Mouse (Mus musculus): ENCODE results near the gene Gcc2. TPM values are rescaled to one million over a fixed set of nuclear protein-coding genes. Genes with fewer than 3 reads are reported as not detected.

The Gcc2 gene
- polyA plus RNA-seq, 1 experiment: 4.0 TPM

GRCm38 (mm10) chr10:58304996-58305395 lies 49.7 kb downstream of the Gcc2 start:
- Histone ChIP-seq H3ac (ENCODE audit: control insufficient read depth, insufficient read length) (no peak overlapping the region), H3K4me3 (no peak overlapping the region), H3K36me3 (ENCODE audit: control insufficient read depth, insufficient read depth) (peaks cover 22% of the 10 kb centered on the region), H3K79me2 (ENCODE audit: control insufficient read depth, insufficient read depth) (no peaks in the 10 kb centered on the region), H3K27me3 (ENCODE audit: control insufficient read depth, insufficient read depth, insufficient read length) (no peaks in the 10 kb centered on the region), H3K4me2 (ENCODE audit: low read depth) (no peak overlapping the region)
- TF ChIP-seq TCF12 (IDR thresholded peaks at IDR 0.05; ENCODE audit: insufficient read depth, poor library complexity, severe bottlenecking) (no peak), MYOD1 (IDR thresholded peaks at IDR 0.05; ENCODE audit: control insufficient read depth in 1 of 3, insufficient read length in 2 of 3, low read depth in 2 of 3) (no peak), SRF (IDR thresholded peaks at IDR 0.05; ENCODE audit: control insufficient read depth, insufficient read length, low read depth) (no peak), REST (IDR thresholded peaks at IDR 0.05; ENCODE audit: insufficient read depth, insufficient read length) (no peak), E2F4 (IDR thresholded peaks at IDR 0.05; ENCODE audit: insufficient read depth) (no peak), POLR2AphosphoS2 (IDR thresholded peaks at IDR 0.05; ENCODE audit: insufficient read length, low read depth) (no peak), POLR2A (IDR thresholded peaks at IDR 0.05; ENCODE audit: insufficient read length, low read depth) (no peak), MAX (IDR thresholded peaks at IDR 0.05; ENCODE audit: low read depth) (no peak), CEBPB (IDR thresholded peaks at IDR 0.05; ENCODE audit: insufficient read depth, poor library complexity, severe bottlenecking) (no peak), TCF3 (IDR thresholded peaks at IDR 0.05; ENCODE audit: insufficient read length, low read depth) (no peak), MYOG (IDR thresholded peaks at IDR 0.05; ENCODE audit: control insufficient read depth in 1 of 3, insufficient read depth in 1 of 3, insufficient read length in 2 of 3, low read depth in 2 of 3) (no peak), USF1 (IDR thresholded peaks at IDR 0.05; ENCODE audit: low read depth) (no peak)

GRCm38 (mm10) chr10:58306897-58307296 lies 51.6 kb downstream of the Gcc2 start:
- no peaks in the 10 kb centered on the region for H3K27me3 ChIP-seq (ENCODE audit: control insufficient read depth, insufficient read depth, insufficient read length)
- no peak overlapping the region for H3ac ChIP-seq (ENCODE audit: control insufficient read depth, insufficient read length)
- no peak overlapping the region for H3K4me2 ChIP-seq (ENCODE audit: low read depth)
- H3K4me3 ChIP-seq: no peak overlapping the region
- no peaks in the 10 kb centered on the region for H3K79me2 ChIP-seq (ENCODE audit: control insufficient read depth, insufficient read depth)
- H3K36me3 ChIP-seq (ENCODE audit: control insufficient read depth, insufficient read depth): peaks cover 17% of the 10 kb centered on the region
- TF ChIP-seq USF1 (IDR thresholded peaks at IDR 0.05; ENCODE audit: low read depth) (no peak), TCF3 (IDR thresholded peaks at IDR 0.05; ENCODE audit: insufficient read length, low read depth) (no peak), TCF12 (IDR thresholded peaks at IDR 0.05; ENCODE audit: insufficient read depth, poor library complexity, severe bottlenecking) (no peak), REST (IDR thresholded peaks at IDR 0.05; ENCODE audit: insufficient read depth, insufficient read length) (no peak), MAX (IDR thresholded peaks at IDR 0.05; ENCODE audit: low read depth) (no peak), SRF (IDR thresholded peaks at IDR 0.05; ENCODE audit: control insufficient read depth, insufficient read length, low read depth) (no peak), POLR2A (IDR thresholded peaks at IDR 0.05; ENCODE audit: insufficient read length, low read depth) (no peak), E2F4 (IDR thresholded peaks at IDR 0.05; ENCODE audit: insufficient read depth) (no peak), POLR2AphosphoS2 (IDR thresholded peaks at IDR 0.05; ENCODE audit: insufficient read length, low read depth) (no peak), MYOG (IDR thresholded peaks at IDR 0.05; ENCODE audit: control insufficient read depth in 1 of 3, insufficient read depth in 1 of 3, insufficient read length in 2 of 3, low read depth in 2 of 3) (no peak), CEBPB (IDR thresholded peaks at IDR 0.05; ENCODE audit: insufficient read depth, poor library complexity, severe bottlenecking) (no peak), MYOD1 (IDR thresholded peaks at IDR 0.05; ENCODE audit: control insufficient read depth in 1 of 3, insufficient read length in 2 of 3, low read depth in 2 of 3) (no peak)

GRCm38 (mm10) chr10:58310791-58311190 lies 55.5 kb downstream of the Gcc2 start:
- Histone ChIP-seq H3ac (ENCODE audit: control insufficient read depth, insufficient read length) (no peak overlapping the region), H3K4me2 (ENCODE audit: low read depth) (peak overlapping the region; percentile 25), H3K79me2 (ENCODE audit: control insufficient read depth, insufficient read depth) (no peaks in the 10 kb centered on the region), H3K4me3 (no peak overlapping the region), H3K36me3 (ENCODE audit: control insufficient read depth, insufficient read depth) (peaks cover 4% of the 10 kb centered on the region), H3K27me3 (ENCODE audit: control insufficient read depth, insufficient read depth, insufficient read length) (no peaks in the 10 kb centered on the region)
- TF ChIP-seq MAX (IDR thresholded peaks at IDR 0.05; ENCODE audit: low read depth): no peak
- TF ChIP-seq SRF (IDR thresholded peaks at IDR 0.05; ENCODE audit: control insufficient read depth, insufficient read length, low read depth): no peak
- TF ChIP-seq USF1 (IDR thresholded peaks at IDR 0.05; ENCODE audit: low read depth): no peak
- TF ChIP-seq POLR2AphosphoS2 (IDR thresholded peaks at IDR 0.05; ENCODE audit: insufficient read length, low read depth): no peak
- TF ChIP-seq E2F4 (IDR thresholded peaks at IDR 0.05; ENCODE audit: insufficient read depth): no peak
- TF ChIP-seq MYOD1 (IDR thresholded peaks at IDR 0.05; ENCODE audit: control insufficient read depth in 1 of 3, insufficient read length in 2 of 3, low read depth in 2 of 3): no peak
- TF ChIP-seq CEBPB (IDR thresholded peaks at IDR 0.05; ENCODE audit: insufficient read depth, poor library complexity, severe bottlenecking): no peak
- no peak for TF ChIP-seq POLR2A (IDR thresholded peaks at IDR 0.05; ENCODE audit: insufficient read length, low read depth)
- no peak for TF ChIP-seq TCF3 (IDR thresholded peaks at IDR 0.05; ENCODE audit: insufficient read length, low read depth)
- TF ChIP-seq REST (IDR thresholded peaks at IDR 0.05; ENCODE audit: insufficient read depth, insufficient read length): no peak
- TF ChIP-seq MYOG (IDR thresholded peaks at IDR 0.05; ENCODE audit: control insufficient read depth in 1 of 3, insufficient read depth in 1 of 3, insufficient read length in 2 of 3, low read depth in 2 of 3): no peak
- TF ChIP-seq TCF12 (IDR thresholded peaks at IDR 0.05; ENCODE audit: insufficient read depth, poor library complexity, severe bottlenecking): no peak

- H3K36me3 ChIP-seq (ENCODE audit: control insufficient read depth, insufficient read depth): peaks cover under 1% of the 10 kb centered on the region
- TF ChIP-seq SRF (IDR thresholded peaks at IDR 0.05; ENCODE audit: control insufficient read depth, insufficient read length, low read depth): no peak
- TF ChIP-seq TCF12 (IDR thresholded peaks at IDR 0.05; ENCODE audit: insufficient read depth, poor library complexity, severe bottlenecking): no peak
- TF ChIP-seq POLR2A (IDR thresholded peaks at IDR 0.05; ENCODE audit: insufficient read length, low read depth): no peak
- no peak for TF ChIP-seq MAX (IDR thresholded peaks at IDR 0.05; ENCODE audit: low read depth)
- no peak for TF ChIP-seq MYOD1 (IDR thresholded peaks at IDR 0.05; ENCODE audit: control insufficient read depth in 1 of 3, insufficient read length in 2 of 3, low read depth in 2 of 3)
- TF ChIP-seq CEBPB (IDR thresholded peaks at IDR 0.05; ENCODE audit: insufficient read depth, poor library complexity, severe bottlenecking): no peak
- TF ChIP-seq REST (IDR thresholded peaks at IDR 0.05; ENCODE audit: insufficient read depth, insufficient read length): no peak
- no peak for TF ChIP-seq MYOG (IDR thresholded peaks at IDR 0.05; ENCODE audit: control insufficient read depth in 1 of 3, insufficient read depth in 1 of 3, insufficient read length in 2 of 3, low read depth in 2 of 3)
- TF ChIP-seq TCF3 (IDR thresholded peaks at IDR 0.05; ENCODE audit: insufficient read length, low read depth): no peak
- TF ChIP-seq USF1 (IDR thresholded peaks at IDR 0.05; ENCODE audit: low read depth): no peak
- TF ChIP-seq E2F4 (IDR thresholded peaks at IDR 0.05; ENCODE audit: insufficient read depth): no peak
- TF ChIP-seq POLR2AphosphoS2 (IDR thresholded peaks at IDR 0.05; ENCODE audit: insufficient read length, low read depth): no peak
- no peaks in the 10 kb centered on the region for H3K79me2 ChIP-seq (ENCODE audit: control insufficient read depth, insufficient read depth)
- H3K27me3 ChIP-seq (ENCODE audit: control insufficient read depth, insufficient read depth, insufficient read length): no peaks in the 10 kb centered on the region
- no peak overlapping the region for H3ac ChIP-seq (ENCODE audit: control insufficient read depth, insufficient read length)
- no peak overlapping the region for H3K4me3 ChIP-seq
- H3K4me2 ChIP-seq (ENCODE audit: low read depth): no peak overlapping the region
Measured at GRCm38 (mm10) chr10:58312887-58313286, 57.6 kb downstream of the Gcc2 start.
